Mouse (Mus musculus): ENCODE results near the gene Cacnb1.

Gene Cacnb1

DNA sequence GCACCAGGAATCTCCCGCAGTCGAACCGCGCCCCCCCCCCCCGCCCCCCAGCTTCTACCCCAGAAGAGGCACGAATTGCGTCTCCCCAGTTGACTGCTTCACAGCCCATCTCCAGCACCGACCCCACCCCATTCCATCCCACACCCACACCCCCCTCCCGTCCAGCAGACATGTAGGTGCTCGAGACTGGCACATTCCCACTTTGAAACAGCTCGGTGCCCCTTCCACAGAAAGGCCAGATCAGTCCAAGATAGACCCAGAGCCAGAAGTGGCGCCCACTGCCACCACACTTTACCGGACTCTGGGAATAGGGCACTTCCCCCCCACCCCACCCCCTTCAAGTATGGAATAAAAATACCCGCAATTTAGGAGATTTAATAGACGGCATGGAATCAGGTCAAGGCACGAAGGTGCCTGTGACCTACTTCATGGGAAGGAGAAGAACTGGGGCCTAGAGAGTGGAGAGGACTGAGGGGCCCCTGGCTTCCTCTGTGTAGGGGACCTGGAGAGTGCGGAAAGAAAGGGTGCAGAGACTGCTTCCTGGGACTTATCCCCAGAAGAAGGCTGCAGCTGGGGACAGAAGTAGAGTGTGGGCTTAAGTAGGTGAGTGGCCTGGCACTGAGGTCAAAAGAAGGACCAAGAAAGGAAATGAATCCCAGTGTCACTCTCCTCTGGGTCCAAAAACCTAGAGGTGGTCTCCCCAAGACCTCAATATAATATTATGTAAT lies 35.9 kb downstream of the Cacnb1 start:
- DNase-seq (ENCODE audit: low read depth, low spot score), result no peak

GRCm38 (mm10) chr11:97985727-97986677 lies 36.8 kb downstream of the Cacnb1 start, which contains the start of gene Plxdc1:
Plxdc1 (minus strand) TSS chr11:97986444.
- DNase-seq (ENCODE audit: low read depth, low spot score), result no peak

DNA sequence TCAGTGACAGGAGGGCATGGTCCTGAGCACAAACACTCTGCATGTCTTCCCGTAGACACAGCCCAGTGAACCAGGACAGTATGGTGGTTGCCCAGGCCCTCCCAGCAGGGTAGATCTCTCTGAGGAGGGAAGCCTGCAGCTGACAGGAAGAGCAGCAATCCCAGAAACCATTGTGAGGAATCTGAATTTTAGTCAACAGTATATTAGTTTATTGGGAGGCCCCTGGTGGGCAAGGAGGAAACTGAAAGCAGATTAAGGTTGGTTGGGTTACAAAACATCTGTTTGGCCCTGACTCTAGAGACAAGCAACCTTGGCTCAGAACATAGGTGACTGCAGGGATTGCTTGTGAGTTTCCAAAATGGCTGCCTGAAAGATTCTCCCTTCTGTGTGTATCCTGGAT lies 38.9 kb downstream of the Cacnb1 start:
- DNase-seq (ENCODE audit: low read depth, low spot score), result no peak

DNA sequence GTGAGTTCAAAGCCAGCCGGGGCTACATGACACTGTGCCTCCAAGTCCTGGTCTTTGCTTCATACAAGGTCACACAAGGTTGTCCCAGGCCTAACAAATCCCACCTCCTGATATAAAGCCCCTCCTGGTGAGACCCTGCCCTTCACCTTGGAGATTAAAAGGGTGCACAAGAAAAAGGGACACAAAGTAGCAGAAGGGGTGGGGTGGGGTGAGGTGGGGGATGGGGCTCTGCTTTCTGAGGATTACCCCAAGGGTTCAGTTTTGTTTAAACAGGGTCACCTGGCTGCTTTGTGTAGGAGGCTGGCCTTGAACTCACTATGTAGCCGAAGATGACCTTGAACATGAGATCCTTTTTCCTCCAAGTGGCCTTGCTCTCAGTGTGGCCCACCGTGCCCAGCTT lies 39.3 kb downstream of the Cacnb1 start:
- DNase-seq (ENCODE audit: low read depth, low spot score), result no peak

- no peak for DNase-seq (ENCODE audit: low read depth, low spot score)
Measured at GRCm38 (mm10) chr11:97982721-97983120, 40.1 kb downstream of the Cacnb1 start.

GRCm38 (mm10) chr11:97980531-97980966 lies 42.3 kb downstream of the Cacnb1 start:
- DNase-seq (ENCODE audit: low read depth, low spot score), result no peak

- DNase-seq (ENCODE audit: low read depth, low spot score), result no peak
Measured at GRCm38 (mm10) chr11:97979824-97980495, 42.9 kb downstream of the Cacnb1 start.

DNA sequence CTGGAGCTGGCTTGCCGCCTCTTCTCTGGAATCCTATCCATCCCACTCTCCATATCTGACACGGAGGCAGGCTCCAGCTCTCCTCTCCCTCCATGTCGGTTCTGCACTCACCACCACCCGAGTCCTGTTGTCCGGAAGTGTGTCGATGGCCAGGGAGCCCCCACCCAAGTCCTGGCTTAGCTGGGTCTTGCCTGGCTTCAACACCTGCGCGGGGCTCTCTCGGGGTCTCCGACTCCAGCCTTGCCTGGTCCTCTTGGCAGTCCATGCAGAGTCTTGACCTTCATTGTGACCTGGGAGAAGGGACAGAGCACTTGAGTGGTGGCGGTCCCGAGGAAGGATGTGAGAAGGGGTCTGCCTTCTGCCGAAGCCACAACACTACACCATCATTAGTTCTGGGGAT lies 44.4 kb downstream of the Cacnb1 start:
- DNase-seq (ENCODE audit: low read depth, low spot score), result no peak

DNA sequence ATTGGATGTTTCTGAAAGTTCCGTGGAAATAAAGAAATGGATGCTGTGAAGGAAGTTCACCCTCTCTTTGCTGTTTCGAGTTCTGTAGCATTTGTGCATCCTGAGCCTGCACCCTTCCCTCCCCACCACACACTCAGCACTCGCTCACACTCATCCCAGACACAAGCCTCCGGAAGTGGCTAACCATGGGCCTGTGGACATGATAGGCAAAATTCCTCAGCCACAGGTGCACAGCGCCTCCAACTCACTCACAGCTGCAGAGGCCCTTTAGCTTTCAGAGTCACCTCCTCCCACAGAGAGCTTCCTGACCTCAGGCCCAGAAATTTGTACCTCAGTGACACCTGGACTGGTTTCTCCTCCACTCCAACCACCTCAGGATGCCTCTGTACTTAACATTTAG lies 45.0 kb downstream of the Cacnb1 start:
- DNase-seq (ENCODE audit: low read depth, low spot score), result no peak

- DNase-seq (ENCODE audit: low read depth, low spot score), result no peak
Measured at GRCm38 (mm10) chr11:97974746-97975145, 48.1 kb downstream of the Cacnb1 start.

DNA sequence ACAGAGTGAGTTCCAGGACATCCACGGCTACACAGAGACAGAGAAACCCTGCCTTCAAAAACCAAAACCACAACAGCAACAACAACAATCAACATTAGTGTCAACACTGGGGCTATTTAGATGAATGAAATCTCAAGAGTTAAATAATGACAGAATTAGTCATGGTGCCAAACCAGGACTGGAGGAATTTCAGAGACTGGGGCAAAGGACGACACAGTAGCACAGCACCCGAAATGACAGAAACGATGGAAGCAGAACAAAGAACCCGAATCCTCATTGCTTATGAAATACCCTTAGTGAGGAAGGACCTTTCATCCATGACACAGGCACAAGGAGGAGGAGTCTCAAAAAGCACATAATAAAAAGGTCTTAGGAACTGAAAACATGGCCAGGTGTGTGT lies 48.7 kb downstream of the Cacnb1 start:
- DNase-seq (ENCODE audit: low read depth, low spot score), result no peak

DNA sequence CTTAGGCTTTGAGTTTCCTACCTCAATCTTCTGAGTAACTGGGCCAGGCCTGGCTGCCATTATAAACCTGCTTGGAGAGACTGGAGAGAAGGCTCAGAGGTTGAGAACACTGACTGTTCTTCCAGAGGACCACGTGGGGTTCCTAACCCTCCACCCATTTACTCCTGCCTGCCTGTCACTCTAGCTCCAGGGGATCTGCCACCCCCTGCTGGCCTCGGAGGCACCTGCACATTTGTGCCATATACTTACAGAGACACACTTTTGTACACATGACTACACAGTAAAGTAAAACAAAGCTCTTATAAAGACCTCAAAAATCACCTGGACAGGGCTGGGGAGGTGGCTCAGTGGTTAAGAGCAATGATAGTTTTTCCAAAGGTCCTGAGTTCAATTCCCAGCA lies 50.4 kb downstream of the Cacnb1 start:
- DNase-seq (ENCODE audit: low read depth, low spot score), result no peak

DNA sequence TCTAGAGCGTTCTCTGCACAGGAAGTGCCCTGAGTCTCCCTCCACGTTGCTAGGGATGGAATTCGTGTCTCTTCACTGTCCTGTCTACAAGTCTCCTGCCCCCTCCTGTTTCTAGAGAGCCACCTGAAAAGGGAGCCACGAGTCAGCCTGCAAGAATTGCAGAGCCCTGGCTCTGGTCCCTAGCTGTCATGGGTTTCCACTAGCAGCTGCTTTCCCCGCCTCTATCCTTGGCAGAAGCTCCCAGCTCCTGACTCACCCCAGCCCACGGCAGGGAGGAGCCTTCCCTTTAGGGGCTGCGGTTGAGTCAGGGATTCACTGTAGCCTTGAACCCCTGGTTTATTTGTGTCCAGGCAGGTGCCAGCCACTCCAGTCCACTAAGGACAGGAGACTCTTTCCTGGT lies 51.6 kb downstream of the Cacnb1 start:
- DNase-seq (ENCODE audit: low read depth, low spot score), result no peak

- DNase-seq (ENCODE audit: low read depth, low spot score), result no peak
Measured at GRCm38 (mm10) chr11:97970771-97971170, 52.1 kb downstream of the Cacnb1 start.

DNA sequence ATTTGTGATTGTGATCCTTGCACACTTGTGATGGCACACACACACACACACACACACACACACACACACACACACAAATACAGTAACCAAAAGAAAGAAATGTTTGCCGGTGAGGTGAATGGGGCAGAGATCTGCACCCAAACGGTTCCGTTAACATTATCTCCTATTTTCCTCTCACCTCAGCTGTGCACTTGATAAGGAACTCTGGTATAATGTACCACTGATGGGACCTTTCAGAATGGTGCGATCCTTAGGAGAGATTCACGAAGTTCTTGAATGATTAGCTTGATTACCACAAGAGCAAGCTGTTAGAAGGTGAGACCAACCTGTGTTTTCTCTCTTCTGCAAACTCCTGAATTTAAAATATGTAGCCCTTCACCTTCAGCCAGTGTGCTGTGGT lies 54.4 kb downstream of the Cacnb1 start:
- DNase-seq (ENCODE audit: low read depth, low spot score), result no peak

- no peak for DNase-seq (ENCODE audit: low read depth, low spot score)
Measured at GRCm38 (mm10) chr11:97967114-97967513, 55.7 kb downstream of the Cacnb1 start.

DNA sequence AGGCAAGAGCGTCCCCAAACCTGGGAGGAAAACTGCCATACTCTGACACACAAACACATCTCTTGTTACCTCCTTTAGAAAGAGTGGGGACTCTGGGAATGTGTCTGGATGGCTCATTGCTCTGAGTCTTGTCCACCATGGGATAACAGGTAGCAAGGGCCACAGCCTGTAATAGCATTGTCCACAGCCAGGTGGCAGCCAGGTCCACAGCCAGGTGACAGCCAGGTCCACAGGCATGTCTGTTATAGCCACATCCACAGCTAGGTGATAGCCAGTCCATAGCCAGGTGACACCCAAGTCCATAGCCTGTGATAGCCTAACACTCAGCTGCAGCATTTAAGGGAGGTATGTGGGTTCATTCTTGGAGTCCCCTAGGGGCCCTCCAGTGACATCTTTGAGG lies 61.9 kb downstream of the Cacnb1 start:
- no peak for DNase-seq (ENCODE audit: low read depth, low spot score)

- DNase-seq (ENCODE audit: low read depth, low spot score), result no peak
Measured at GRCm38 (mm10) chr11:97959300-97959680, 63.5 kb downstream of the Cacnb1 start.

DNA sequence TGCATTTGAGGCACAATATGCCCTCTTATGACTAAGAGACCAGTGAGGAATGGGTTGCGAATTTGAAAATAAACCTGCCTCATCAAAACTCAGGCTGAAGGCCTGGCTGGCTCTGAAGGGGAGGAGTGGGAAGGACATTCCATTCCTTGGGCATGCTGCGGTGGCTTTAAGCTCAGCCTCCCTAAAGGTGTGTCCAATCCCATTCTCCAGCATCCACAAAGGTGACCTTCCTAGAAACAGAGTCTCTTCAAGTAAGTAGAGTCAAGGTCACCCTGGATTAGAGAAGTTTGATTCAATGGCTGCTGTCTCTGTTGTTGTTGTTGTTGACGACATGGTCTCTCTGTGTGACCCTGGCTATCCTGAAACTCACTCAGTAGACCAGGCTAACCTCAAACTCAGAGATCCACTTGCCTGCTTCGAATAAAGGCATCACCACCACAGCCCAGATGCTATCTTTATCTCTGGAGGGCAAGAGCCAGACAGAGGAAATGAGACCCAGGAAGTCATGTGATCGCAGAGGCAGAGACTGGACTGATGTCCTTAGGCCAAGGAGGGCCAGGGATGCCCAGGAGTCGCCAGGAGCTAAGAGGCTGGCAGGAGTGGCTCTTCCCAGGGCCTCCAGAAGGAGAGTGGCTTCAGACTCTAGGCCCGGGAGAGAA lies 64.1 kb downstream of the Cacnb1 start:
- DNase-seq (ENCODE audit: low read depth, low spot score), result no peak

DNA sequence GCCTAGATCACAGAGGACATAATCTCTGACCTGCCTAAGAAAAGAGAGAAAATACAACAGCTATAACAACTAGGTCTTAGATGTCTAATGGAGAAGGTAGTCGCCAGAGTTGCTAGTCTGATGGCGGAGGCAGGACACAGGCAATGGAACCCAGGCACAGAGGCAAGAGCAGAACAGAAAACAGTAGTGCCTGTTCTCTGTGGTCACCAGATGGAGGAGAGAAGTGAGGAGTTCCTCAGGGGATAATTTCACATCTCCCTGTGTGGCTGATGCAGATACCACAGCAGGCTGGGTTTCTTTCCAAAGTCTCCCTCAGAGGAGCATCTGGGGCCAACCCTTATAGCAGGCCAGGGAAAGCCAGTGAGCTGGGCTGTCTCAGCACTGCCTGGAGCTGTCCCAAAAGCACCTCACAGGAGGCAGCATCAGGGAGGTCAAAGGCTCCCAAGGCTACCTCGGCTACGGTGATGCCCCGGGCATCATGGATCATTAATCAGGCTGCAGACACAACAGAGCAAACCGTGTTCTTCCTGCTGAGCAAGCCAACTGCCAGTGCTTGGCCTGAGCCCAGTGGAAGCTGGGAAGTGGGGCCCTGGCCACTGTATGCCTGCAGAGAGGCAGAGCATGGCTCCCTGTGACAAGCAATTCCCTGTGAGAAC lies 65.8 kb downstream of the Cacnb1 start:
- DNase-seq (ENCODE audit: low read depth, low spot score), result no peak

DNA sequence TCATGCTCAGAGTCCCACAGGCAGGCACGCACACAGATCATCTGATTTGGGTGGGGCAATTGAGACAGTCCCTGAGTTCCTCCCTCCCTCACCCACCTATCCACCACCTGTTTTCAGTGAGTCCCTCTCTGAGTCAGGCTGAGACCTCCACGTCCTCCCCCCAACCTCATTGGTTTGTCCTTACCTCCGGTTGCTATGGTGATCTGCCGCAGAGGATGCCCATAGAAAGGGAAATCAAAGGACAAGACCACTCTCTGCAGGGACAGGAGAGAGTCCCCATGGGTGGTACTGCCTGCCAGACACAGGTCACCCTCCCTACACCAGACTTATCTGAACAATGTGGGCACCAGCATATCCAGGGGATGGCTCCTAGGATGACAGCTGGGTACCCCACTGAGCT lies 66.9 kb downstream of the Cacnb1 start:
- no peak for DNase-seq (ENCODE audit: low read depth, low spot score)
